Mouse (Mus musculus): ENCODE data around the gene Msx2. TPM values are rescaled to one million over a fixed set of nuclear protein-coding genes. Genes with fewer than 3 reads are reported as not detected.

The Msx2 gene
- polyA plus RNA-seq, 1 experiment from 2014 or later: 0.32 TPM

GRCm38 (mm10) chr13:53441307-53442028 is 31.4 kb downstream of the Msx2 start:
- no peaks in the 10 kb centered on the region for H3K27me3 ChIP-seq (replicated peaks)
- ATAC-seq: peak; percentile 92
- no peaks in the 10 kb centered on the region for H3K9me3 ChIP-seq (replicated peaks)
- H3K36me3 ChIP-seq: no peaks in the 10 kb centered on the region
- peak overlapping the region; percentile 26 for H3K4me3 ChIP-seq
- WGBS (ENCODE audit: insufficient replicate concordance): 26% methylated on average over 5 of the region's 5 CpGs
- peak overlapping the region; percentile 61 for H3K27ac ChIP-seq
- peak overlapping the region; percentile 50 for H3K4me2 ChIP-seq
- H3K9ac ChIP-seq: no peak overlapping the region
- peaks cover 16% of the 10 kb centered on the region for H3K4me1 ChIP-seq

GRCm38 (mm10) chr13:53439957-53440356 is 32.9 kb downstream of the Msx2 start:
- H3K9me3 ChIP-seq (replicated peaks): no peaks in the 10 kb centered on the region
- no peak overlapping the region for H3K9ac ChIP-seq
- no peak overlapping the region for H3K4me2 ChIP-seq
- ATAC-seq: no peak
- 60% methylated on average over 3 of the region's 3 CpGs for WGBS (ENCODE audit: insufficient replicate concordance)
- H3K4me3 ChIP-seq: no peak overlapping the region
- H3K27ac ChIP-seq: no peak overlapping the region
- no peaks in the 10 kb centered on the region for H3K36me3 ChIP-seq
- peaks cover 16% of the 10 kb centered on the region for H3K4me1 ChIP-seq
- no peaks in the 10 kb centered on the region for H3K27me3 ChIP-seq (replicated peaks)

- ATAC-seq: no peak
- H3K27me3 ChIP-seq (replicated peaks): no peaks in the 10 kb centered on the region
These were observed 46.4 kb downstream of the Msx2 start for GRCm38 (mm10) chr13:53426507-53426906.

GRCm38 (mm10) chr13:53421189-53421588 is 51.7 kb downstream of the Msx2 start:
- Histone ChIP-seq H3K9me3 (replicated peaks) (no peaks in the 10 kb centered on the region), H3K27me3 (replicated peaks) (no peaks in the 10 kb centered on the region), H3K4me3 (no peak overlapping the region), H3K4me2 (no peak overlapping the region), H3K4me1 (no peaks in the 10 kb centered on the region), H3K27ac (no peak overlapping the region), H3K36me3 (no peaks in the 10 kb centered on the region), H3K9ac (no peak overlapping the region)
- WGBS (ENCODE audit: insufficient replicate concordance): 51% methylated on average over 4 of the region's 4 CpGs
- no peak for ATAC-seq

More at GRCm38 (mm10) chr13:53426507-53426906, 46.4 kb downstream of the Msx2 start:
- Histone ChIP-seq H3K9ac (no peak overlapping the region), H3K36me3 (no peaks in the 10 kb centered on the region), H3K4me3 (no peak overlapping the region), H3K27ac (no peak overlapping the region), H3K4me2 (no peak overlapping the region), H3K9me3 (replicated peaks) (no peaks in the 10 kb centered on the region), H3K4me1 (no peaks in the 10 kb centered on the region)
- 18% methylated on average over 7 of the region's 7 CpGs for WGBS (ENCODE audit: insufficient replicate concordance)

GRCm38 (mm10) chr13:53420741-53421140 is 52.1 kb downstream of the Msx2 start:
- H3K27me3 ChIP-seq (replicated peaks): no peaks in the 10 kb centered on the region
- no peak overlapping the region for H3K27ac ChIP-seq
- no peaks in the 10 kb centered on the region for H3K9me3 ChIP-seq (replicated peaks)
- H3K4me2 ChIP-seq: no peak overlapping the region
- no peak overlapping the region for H3K9ac ChIP-seq
- H3K4me1 ChIP-seq: no peaks in the 10 kb centered on the region
- 51% methylated on average over 4 of the region's 4 CpGs for WGBS (ENCODE audit: insufficient replicate concordance)
- ATAC-seq: no peak
- no peak overlapping the region for H3K4me3 ChIP-seq
- H3K36me3 ChIP-seq: no peaks in the 10 kb centered on the region

GRCm38 (mm10) chr13:53419681-53420080 is 53.2 kb downstream of the Msx2 start:
- no peak overlapping the region for H3K4me3 ChIP-seq
- no peak for ATAC-seq
- no peaks in the 10 kb centered on the region for H3K9me3 ChIP-seq (replicated peaks)
- no peaks in the 10 kb centered on the region for H3K4me1 ChIP-seq
- no peak overlapping the region for H3K4me2 ChIP-seq
- WGBS (ENCODE audit: insufficient replicate concordance): 68% methylated on average over 8 of the region's 8 CpGs
- no peaks in the 10 kb centered on the region for H3K27me3 ChIP-seq (replicated peaks)
- H3K36me3 ChIP-seq: no peaks in the 10 kb centered on the region
- no peak overlapping the region for H3K9ac ChIP-seq
- no peak overlapping the region for H3K27ac ChIP-seq

- Histone ChIP-seq H3K9me3 (replicated peaks) (no peaks in the 10 kb centered on the region), H3K27me3 (replicated peaks) (no peaks in the 10 kb centered on the region), H3K9ac (no peak overlapping the region), H3K4me3 (no peak overlapping the region), H3K27ac (no peak overlapping the region), H3K36me3 (no peaks in the 10 kb centered on the region), H3K4me2 (no peak overlapping the region), H3K4me1 (no peaks in the 10 kb centered on the region)
- ATAC-seq: no peak
- 71% methylated on average over 6 of the region's 6 CpGs for WGBS (ENCODE audit: insufficient replicate concordance)
These were observed 55.2 kb downstream of the Msx2 start for GRCm38 (mm10) chr13:53417701-53418100.

Other genes with a start within 250 kb of the Msx2 start
- gene Ror2, start 186.9 kb downstream of the Msx2 start, polyA plus RNA-seq (2016; fragmentation: Nextera tagmentation; extraction: Ambion mirVana): 1.5 TPM in 2 replicates
- 16.6 and 18.0 TPM in 2 replicates for gene Sptlc1, start 95.7 kb downstream of the Msx2 start, polyA plus RNA-seq (2016; fragmentation: Nextera tagmentation; extraction: Ambion mirVana)